Mouse (Mus musculus) forebrain, postnatal 0 days (tissue): ENCODE measurements around the gene Pex11g. TPM values are rescaled to one million over a fixed set of nuclear protein-coding genes. Genes with fewer than 3 reads are reported as not detected.

Source experiments
- ATAC-seq: fragments of 200-750 bp; cut with Nextera tagmentation; 2 replicates; pipeline ENCODE4 v1.8.0; 2017; ENCODE audit warnings: mild to moderate bottlenecking, moderate library complexity
- DNase-seq: peaks from one replicate; pipeline ENCODE4 v3.0.0-alpha.2; 2015
- H3K27ac ChIP-seq: fragments of 300-500 bp; sonication (generic); 2 replicates; pipeline ENCODE4 v1.5.1; 2014; ENCODE audit warnings: low read depth, mild to moderate bottlenecking, antibody characterized with exemption, low read length, moderate library complexity, mixed read lengths
- H3K27me3 ChIP-seq: fragments of 300-500 bp; sonication (generic); 2 replicates; pipeline ENCODE4 v1.6.1; 2014; ENCODE audit warnings: mild to moderate bottlenecking, low read length, mixed read lengths; ENCODE audit not compliant: insufficient read depth
- H3K36me3 ChIP-seq: fragments of 300-500 bp; sonication (generic); 2 replicates; pipeline ENCODE4 v1.6.1; 2014; ENCODE audit warnings: mild to moderate bottlenecking, moderate library complexity; ENCODE audit not compliant: insufficient read depth
- H3K4me1 ChIP-seq: fragments of 300-500 bp; sonication (generic); 2 replicates; pipeline ENCODE4 v1.6.1; 2014; ENCODE audit warnings: antibody characterized with exemption; ENCODE audit not compliant: insufficient read depth
- H3K4me2 ChIP-seq: fragments of 300-500 bp; sonication (generic); 2 replicates; pipeline ENCODE4 v1.6.1; 2014; ENCODE audit warnings: low read depth, mild to moderate bottlenecking, moderate library complexity
- H3K4me3 ChIP-seq: fragments of 300-500 bp; sonication (generic); 2 replicates; pipeline ENCODE4 v1.5.1; 2014; ENCODE audit warnings: low read depth, low read length, mixed read lengths
- H3K9ac ChIP-seq: fragments of 300-500 bp; sonication (generic); 2 replicates; pipeline ENCODE4 v1.6.1; 2014; ENCODE audit warnings: mild to moderate bottlenecking
- H3K9me3 ChIP-seq: fragments of 300-500 bp; sonication (generic); 2 replicates; pipeline ENCODE4 v1.6.1; 2016; ENCODE audit warnings: low read length
- CTCF ChIP-seq: sonication (generic); IDR thresholded peaks from 2 replicates; pipeline ENCODE4 v1.5.1; 2016; ENCODE audit warnings: antibody characterized with exemption, control low read depth, low read depth
- WGBS: fragments of 180-500 bp; shearing (Covaris S2); extraction: QIAGEN DNeasy Blood & Tissue Kit; methylation state at CpG from one replicate; pipeline ENCODE4 v1.1.7; 2014; 5-methylcytosine and 5-hydroxymethylcytosine counted together
- polyA plus RNA-seq: library from polyadenylated mRNA; unstranded; fragments of >200 nt; fragmentation: Nextera tagmentation; extraction: Ambion mirVana; gene quantifications from 2 replicates; pipeline ENCODE4 v1.2.1, GENCODE M21; 2015
- total RNA-seq: library from RNA; depleted of rRNA; stranded (reverse); fragments of >200 nt; gene quantifications from 2 replicates; pipeline ENCODE4 v1.2.3, GENCODE M21; 2014; rRNA removed

The Pex11g gene
- total and polyA plus RNA-seq, 2 experiments from 2014 or later: 1.3 to 2.0 TPM

DNA sequence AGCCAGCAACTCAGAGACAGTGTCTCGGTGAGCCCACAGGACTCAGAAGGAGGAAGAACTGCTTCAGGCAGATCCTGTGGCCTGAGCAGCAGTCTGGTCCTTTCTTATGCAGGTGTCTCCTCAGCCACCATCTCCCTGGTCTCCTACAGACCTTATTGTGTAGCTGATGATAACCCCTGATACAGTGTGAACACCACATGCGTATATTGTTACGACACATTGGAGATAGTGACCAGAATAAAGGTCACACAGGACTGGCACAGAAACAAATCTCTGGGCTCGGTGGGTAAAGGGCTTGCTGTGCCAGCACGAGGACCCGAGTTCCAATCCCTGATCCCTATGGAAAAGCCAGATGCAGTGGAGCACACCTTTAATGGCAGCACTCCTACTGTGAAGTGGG is 51.8 kb downstream of the Pex11g start:
- no peaks in the 10 kb centered on the region for H3K27me3 ChIP-seq
- no peak for ATAC-seq
- H3K4me1 ChIP-seq: no peaks in the 10 kb centered on the region
- H3K4me3 ChIP-seq: no peak overlapping the region
- 86% methylated on average over 6 of the region's 6 CpGs for WGBS
- no peak overlapping the region for H3K4me2 ChIP-seq
- no peak for DNase-seq
- no peaks in the 10 kb centered on the region for H3K9me3 ChIP-seq
- H3K36me3 ChIP-seq: no peaks in the 10 kb centered on the region
- H3K9ac ChIP-seq: no peak overlapping the region
- H3K27ac ChIP-seq: no peak overlapping the region
- no peak for TF ChIP-seq CTCF

- Histone ChIP-seq H3K27me3 (no peaks in the 10 kb centered on the region), H3K9me3 (no peaks in the 10 kb centered on the region), H3K36me3 (no peaks in the 10 kb centered on the region), H3K9ac (no peak overlapping the region), H3K4me1 (no peaks in the 10 kb centered on the region), H3K4me2 (no peak overlapping the region), H3K4me3 (no peak overlapping the region), H3K27ac (no peak overlapping the region)
- TF ChIP-seq CTCF: no peak
- WGBS: 60% methylated on average over 4 of the region's 4 CpGs
- DNase-seq: no peak
- no peak for ATAC-seq
Measured at GRCm38 (mm10) chr8:3415259-3415658, 52.2 kb downstream of the Pex11g start.

DNA sequence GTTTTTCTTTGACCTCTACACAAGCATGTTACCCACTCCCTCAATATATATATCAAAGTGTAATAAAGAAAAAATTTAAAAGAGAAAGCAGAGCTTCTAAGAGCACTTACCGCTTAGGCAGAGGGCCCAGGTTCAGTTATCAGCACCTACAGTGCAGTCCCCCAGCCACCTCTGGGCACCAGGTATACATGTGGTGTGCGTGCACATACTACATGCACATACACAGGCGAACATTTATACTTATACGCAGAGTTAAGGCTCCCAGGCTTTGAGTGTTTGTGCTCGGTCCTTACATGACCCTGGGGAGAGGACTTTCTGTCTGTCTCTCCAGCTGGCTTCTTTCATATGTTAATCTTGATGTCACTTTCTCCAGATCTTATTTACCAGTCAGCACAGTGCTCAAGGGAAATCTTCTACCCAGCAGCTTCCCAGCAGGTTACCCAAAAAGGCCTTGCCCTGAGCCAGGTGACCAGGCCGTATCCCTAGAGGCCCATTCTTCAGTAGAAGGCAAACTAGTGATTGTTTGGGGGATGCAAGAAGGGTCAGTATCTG is 52.8 kb downstream of the Pex11g start:
- DNase-seq (no peak), ATAC-seq (no peak)
- Histone ChIP-seq H3K36me3 (no peaks in the 10 kb centered on the region), H3K9me3 (no peaks in the 10 kb centered on the region), H3K9ac (no peak overlapping the region), H3K27me3 (no peaks in the 10 kb centered on the region), H3K4me3 (no peak overlapping the region), H3K4me2 (no peak overlapping the region), H3K27ac (no peak overlapping the region), H3K4me1 (no peaks in the 10 kb centered on the region)
- 46% methylated on average over 6 of the region's 6 CpGs for WGBS
- TF ChIP-seq CTCF: no peak

GRCm38 (mm10) chr8:3412816-3413215 is 54.7 kb downstream of the Pex11g start:
- Histone ChIP-seq H3K27me3 (no peaks in the 10 kb centered on the region), H3K4me1 (no peaks in the 10 kb centered on the region), H3K27ac (no peak overlapping the region), H3K9me3 (no peaks in the 10 kb centered on the region), H3K4me3 (no peak overlapping the region), H3K9ac (no peak overlapping the region), H3K36me3 (no peaks in the 10 kb centered on the region), H3K4me2 (no peak overlapping the region)
- ATAC-seq: no peak
- TF ChIP-seq CTCF: no peak
- DNase-seq: no peak
- WGBS: 93% methylated on average over 1 of the region's 1 CpGs

DNA sequence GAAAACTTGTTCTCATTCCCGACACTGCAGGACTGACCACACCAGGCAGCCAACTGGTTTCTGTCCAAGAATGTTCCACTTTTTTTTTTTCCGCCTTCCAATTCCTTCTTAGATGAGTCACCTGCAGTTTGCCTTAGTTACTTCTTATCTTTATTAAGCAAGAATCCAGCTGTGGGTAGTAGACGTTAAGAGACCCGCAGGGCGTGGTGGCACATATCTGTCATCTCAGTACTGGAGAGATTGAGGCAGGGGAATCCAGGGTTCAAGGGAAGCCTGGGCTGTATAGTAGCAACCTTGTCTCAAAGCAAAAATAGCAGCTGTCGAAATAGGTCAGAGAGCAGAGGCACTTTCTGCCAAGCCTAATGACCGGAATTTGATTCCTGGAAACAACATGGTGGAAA is 55.6 kb downstream of the Pex11g start:
- no peak overlapping the region for H3K27ac ChIP-seq
- no peaks in the 10 kb centered on the region for H3K36me3 ChIP-seq
- DNase-seq: no peak
- H3K4me2 ChIP-seq: no peak overlapping the region
- H3K9me3 ChIP-seq: no peaks in the 10 kb centered on the region
- TF ChIP-seq CTCF: no peak
- ATAC-seq: no peak
- H3K4me1 ChIP-seq: no peaks in the 10 kb centered on the region
- no peaks in the 10 kb centered on the region for H3K27me3 ChIP-seq
- 93% methylated on average over 7 of the region's 7 CpGs for WGBS
- no peak overlapping the region for H3K4me3 ChIP-seq
- no peak overlapping the region for H3K9ac ChIP-seq

DNA sequence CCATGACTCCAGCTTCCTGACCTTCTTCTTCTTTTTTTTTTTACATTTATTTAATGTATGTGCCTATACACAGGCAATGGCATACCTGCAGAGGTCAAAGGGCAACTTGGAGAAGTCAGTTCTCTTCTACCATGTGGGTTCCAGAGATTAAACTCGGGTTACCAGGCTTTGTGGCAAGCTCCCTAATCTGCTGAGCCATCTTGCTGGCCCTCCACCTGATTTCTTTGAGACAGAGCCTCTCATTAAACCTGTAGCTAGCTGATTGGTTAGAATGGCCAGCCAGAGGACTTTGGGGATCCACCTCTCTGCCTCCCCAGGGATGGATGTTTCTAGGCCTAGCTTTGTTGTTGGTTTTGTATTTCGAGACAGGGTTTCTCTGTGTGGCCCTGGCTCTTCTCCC is 56.4 kb downstream of the Pex11g start:
- no peak for ATAC-seq
- DNase-seq: no peak
- Histone ChIP-seq H3K9me3 (no peaks in the 10 kb centered on the region), H3K36me3 (no peaks in the 10 kb centered on the region), H3K4me1 (no peaks in the 10 kb centered on the region), H3K9ac (no peak overlapping the region), H3K27me3 (no peaks in the 10 kb centered on the region), H3K4me3 (no peak overlapping the region), H3K27ac (no peak overlapping the region), H3K4me2 (no peak overlapping the region)
- 78% methylated on average over 2 of the region's 2 CpGs for WGBS
- TF ChIP-seq CTCF: no peak

- Histone ChIP-seq H3K27me3 (no peaks in the 10 kb centered on the region), H3K9me3 (no peaks in the 10 kb centered on the region), H3K36me3 (no peaks in the 10 kb centered on the region), H3K4me2 (no peak overlapping the region), H3K9ac (no peak overlapping the region), H3K4me1 (no peaks in the 10 kb centered on the region), H3K4me3 (no peak overlapping the region), H3K27ac (no peak overlapping the region)
- ATAC-seq: no peak
- TF ChIP-seq CTCF: no peak
- WGBS: 90% methylated on average over 3 of the region's 3 CpGs
- DNase-seq: no peak
Measured at GRCm38 (mm10) chr8:3407417-3407816, 60.1 kb downstream of the Pex11g start.

Other genes starting within 250 kb of the Pex11g start
- 31.5 and 39.5 TPM in 2 replicates for gene Insr, start 188.1 kb downstream of the Pex11g start, total RNA-seq
- 21.5 and 36.9 TPM in 2 replicates for gene Insr, start 188.1 kb downstream of the Pex11g start, polyA plus RNA-seq
- gene A430078G23Rik, start 114.3 kb downstream of the Pex11g start, total RNA-seq: 0.08 TPM in 1 of 2 replicates, not detected in the other
- not detected in 2 replicates for gene A430078G23Rik, start 114.3 kb downstream of the Pex11g start, polyA plus RNA-seq
- 39.4 and 41.6 TPM in 2 replicates for gene Arhgef18, start 74.7 kb downstream of the Pex11g start, total RNA-seq
- gene Arhgef18, start 74.7 kb downstream of the Pex11g start, polyA plus RNA-seq: 4.5 and 6.8 TPM in 2 replicates
- gene Tex45, start 3.2 kb upstream of the Pex11g start, total RNA-seq: 0.15 TPM in 1 of 2 replicates, not detected in the other
- gene Tex45, start 3.2 kb upstream of the Pex11g start, polyA plus RNA-seq: 0.18 and 0.68 TPM in 2 replicates
- 64.6 and 85.3 TPM in 2 replicates for gene Zfp358, start 25.5 kb upstream of the Pex11g start, total RNA-seq
- gene Zfp358, start 25.5 kb upstream of the Pex11g start, polyA plus RNA-seq: 64.7 and 67.9 TPM in 2 replicates
- 63.5 and 77.6 TPM in 2 replicates for gene Mcoln1, start 32.8 kb upstream of the Pex11g start, total RNA-seq
- gene Mcoln1, start 32.8 kb upstream of the Pex11g start, polyA plus RNA-seq: 69.8 and 80.5 TPM in 2 replicates
- gene Pnpla6, start 47.7 kb upstream of the Pex11g start, total RNA-seq: 42.6 and 56.4 TPM in 2 replicates
- gene Pnpla6, start 47.7 kb upstream of the Pex11g start, polyA plus RNA-seq: 22.2 and 26.3 TPM in 2 replicates
- not detected in 2 replicates for gene C330021F23Rik, start 100.3 kb upstream of the Pex11g start, total RNA-seq
- gene C330021F23Rik, start 100.3 kb upstream of the Pex11g start, polyA plus RNA-seq: 0.22 and 0.29 TPM in 2 replicates
- gene Camsap3, start 119.6 kb upstream of the Pex11g start, total RNA-seq: 97.8 and 103 TPM in 2 replicates
- 36.6 and 42.4 TPM in 2 replicates for gene Camsap3, start 119.6 kb upstream of the Pex11g start, polyA plus RNA-seq
- gene Xab2, start 153.6 kb upstream of the Pex11g start, total RNA-seq: 38.7 and 48.4 TPM in 2 replicates
- gene Xab2, start 153.6 kb upstream of the Pex11g start, polyA plus RNA-seq: 34.6 and 37.3 TPM in 2 replicates
- gene Pet100, start 153.9 kb upstream of the Pex11g start, total RNA-seq: 17.7 and 22.9 TPM in 2 replicates
- gene Pet100, start 153.9 kb upstream of the Pex11g start, polyA plus RNA-seq: 82.4 and 121 TPM in 2 replicates
- gene Pcp2, start 157.9 kb upstream of the Pex11g start, total RNA-seq: not detected in 2 replicates
- not detected in 2 replicates for gene Pcp2, start 157.9 kb upstream of the Pex11g start, polyA plus RNA-seq
- 33.9 and 43.8 TPM in 2 replicates for gene Stxbp2, start 163.3 kb upstream of the Pex11g start, total RNA-seq
- 35.5 and 44.7 TPM in 2 replicates for gene Stxbp2, start 163.3 kb upstream of the Pex11g start, polyA plus RNA-seq
- 0.38 and 1.7 TPM in 2 replicates for gene Retn, start 188.1 kb upstream of the Pex11g start, total RNA-seq
- 0.42 and 0.44 TPM in 2 replicates for gene Retn, start 188.1 kb upstream of the Pex11g start, polyA plus RNA-seq
- gene Mcemp1, start 198.1 kb upstream of the Pex11g start, total RNA-seq: 0.19 TPM in 1 of 2 replicates, not detected in the other
- 0.30 and 0.40 TPM in 2 replicates for gene Mcemp1, start 198.1 kb upstream of the Pex11g start, polyA plus RNA-seq
- 9.8 and 13.7 TPM in 2 replicates for gene Fcor, start 204.7 kb upstream of the Pex11g start, total RNA-seq
- gene Fcor, start 204.7 kb upstream of the Pex11g start, polyA plus RNA-seq: 21.0 and 22.2 TPM in 2 replicates
- gene Trappc5, start 208.6 kb upstream of the Pex11g start, total RNA-seq: 70.5 and 72.7 TPM in 2 replicates
- 61.2 and 68.5 TPM in 2 replicates for gene Trappc5, start 208.6 kb upstream of the Pex11g start, polyA plus RNA-seq
- not detected in 2 replicates for gene Fcer2a, start 226.5 kb upstream of the Pex11g start, total RNA-seq
- gene Fcer2a, start 226.5 kb upstream of the Pex11g start, polyA plus RNA-seq: 0.20 and 0.24 TPM in 2 replicates